Mouse (Mus musculus) gastrocnemius, postnatal 25 days (tissue): Measurements from ENCODE around the gene Gm10378. TPM values are rescaled to one million over a fixed set of nuclear protein-coding genes. Genes with fewer than 3 reads are reported as not detected.
"Not testable (repeated sequence)": the region's sequence is repeated elsewhere in the genome, so short reads cannot be mapped to it uniquely, and the experiment has no call there.

ENCODE experiments used
- DNase-seq: peaks from one replicate; pipeline ENCODE4 v3.0.0; 2022
- long read RNA-seq, 2 experiments: library from polyadenylated mRNA; stranded (forward); transcript quantifications; one replicate each; pipeline ENCODE4 v2.0.0; 2021
- microRNA-seq, 2 experiments: library from miRNA; unstranded; fragments of <30 nt; microRNA quantifications; one replicate each; pipeline ENCODE4 v1.2.0; 2021; ENCODE audit warnings: borderline replicate concordance in 2 of 2
- total RNA-seq, 2 experiments: library from RNA; stranded (reverse); gene quantifications; 1 replicate in 1 of 2; 2 replicates in 1 of 2; pipeline ENCODE4 v1.2.3; 2021

Gm10378 gene
- not detected for total RNA-seq
- long read RNA-seq, experiment 1: 0 reads
- long read RNA-seq, experiment 2: 0 reads

DNA sequence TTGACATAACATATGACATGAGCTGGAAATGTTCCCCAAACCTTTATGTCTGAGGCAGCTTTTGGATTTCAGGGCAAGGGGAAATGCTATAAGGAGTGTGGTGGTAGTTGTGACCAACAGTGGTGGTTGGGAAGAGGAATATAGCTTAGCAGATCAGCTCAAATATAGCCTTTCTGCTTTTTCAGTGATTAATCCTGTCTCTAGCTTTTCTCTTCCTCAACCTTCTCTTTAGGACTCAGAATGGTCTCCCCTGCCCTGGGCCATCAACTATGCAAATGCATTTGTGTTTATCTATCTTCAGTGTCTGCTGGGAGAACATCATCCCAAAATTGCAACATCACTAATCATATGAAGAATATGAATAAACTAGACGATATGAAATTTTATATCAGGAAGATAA, at the start of gene Gm10378:
Gene Gm10378, plus strand, starts transcription at position 301 of the 400 bp plus-strand sequence.
- not testable (repeated sequence) for DNase-seq

DNA sequence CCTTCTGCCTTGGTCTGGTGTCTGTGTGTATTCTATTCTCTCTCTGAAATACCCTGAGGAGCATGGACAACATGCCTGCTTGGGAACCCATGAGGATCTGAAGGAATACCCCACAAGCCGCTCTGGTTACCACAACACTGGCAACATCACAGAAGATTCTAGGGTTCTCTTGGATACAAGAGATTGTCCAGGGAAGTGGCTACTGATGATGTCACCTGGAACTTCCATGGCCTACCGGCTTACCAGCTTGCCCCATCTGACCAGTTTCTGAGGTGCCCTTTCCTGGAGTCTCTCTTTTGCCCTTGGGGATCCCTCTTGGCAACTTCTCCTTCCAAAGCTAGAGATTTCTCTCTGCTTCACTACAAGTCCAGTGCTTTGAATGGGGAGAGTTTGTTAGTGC, 13.9 kb upstream of the Gm10378 start, which contains the start of gene Gm3633:
Gene Gm3633, minus strand, starts transcription at position 101 of the 400 bp plus-strand sequence.
- not testable (repeated sequence) for DNase-seq

Small RNAs within 50 kb of the gene (microRNA-seq; reads per million reads assigned to microRNA genes)
- gene Gm23620 (0 reads per million in 2 experiments), gene Gm25228 (0 reads per million in 2 experiments)

Other genes starting within 250 kb of the Gm10378 start
- gene Gm8005, start 216.3 kb upstream of the Gm10378 start, total RNA-seq: not detected
- gene Gm8011, start 192.1 kb upstream of the Gm10378 start, total RNA-seq: not detected
- gene Gm8020, start 153.6 kb upstream of the Gm10378 start, total RNA-seq: not detected
- gene Gm8024, start 131.7 kb upstream of the Gm10378 start, total RNA-seq: not detected
- gene Gm17124, start 56.1 kb upstream of the Gm10378 start, total RNA-seq: not detected
- gene Gm3633, start 14.0 kb upstream of the Gm10378 start, total RNA-seq: not detected
- gene Gm3015, start 112.9 kb downstream of the Gm10378 start, total RNA-seq: not detected
- gene Gm10377, start 142.0 kb downstream of the Gm10378 start, total RNA-seq: not detected
- not detected for gene Gm21977, start 197.5 kb downstream of the Gm10378 start, total RNA-seq